Mouse (Mus musculus) ES-Bruce4 (cell line): ENCODE measurements around the gene Pakap. TPM values are rescaled to one million over a fixed set of nuclear protein-coding genes. Genes with fewer than 3 reads are reported as not detected.

Experiments used
- H3K27ac ChIP-seq: 2 replicates; pipeline ENCODE4 v1.5.1; 2012; ENCODE audit warnings: low read length, inconsistent platforms; ENCODE audit not compliant: insufficient read depth
- H3K27me3 ChIP-seq: 2 replicates; pipeline ENCODE4 v1.6.1; 2012; ENCODE audit warnings: mild to moderate bottlenecking, low read length, inconsistent platforms; ENCODE audit not compliant: control insufficient read depth, poor library complexity, insufficient read depth, severe bottlenecking
- H3K36me3 ChIP-seq: 2 replicates; pipeline ENCODE4 v1.6.1; 2012; ENCODE audit warnings: inconsistent platforms, mild to moderate bottlenecking, low read length, moderate library complexity; ENCODE audit not compliant: control insufficient read depth, poor library complexity, insufficient read depth, severe bottlenecking
- H3K4me1 ChIP-seq: one replicate; pipeline ENCODE4 v1.8.1; 2011; ENCODE audit warnings: low read length; ENCODE audit not compliant: control insufficient read depth, insufficient read depth
- H3K4me3 ChIP-seq: 2 replicates; pipeline ENCODE4 v1.5.1; 2011; ENCODE audit warnings: low read depth, mild to moderate bottlenecking, low read length
- H3K9ac ChIP-seq: 2 replicates; pipeline ENCODE4 v1.6.1; 2012; ENCODE audit warnings: low read depth, mild to moderate bottlenecking, inconsistent platforms; ENCODE audit not compliant: poor library complexity, severe bottlenecking
- H3K9me3 ChIP-seq: replicated peaks from 2 replicates; pipeline ENCODE4 v1.6.1; 2012; ENCODE audit warnings: mild to moderate bottlenecking, low read length, inconsistent platforms; ENCODE audit not compliant: control insufficient read depth, poor library complexity, insufficient read depth, severe bottlenecking
- CTCF ChIP-seq: IDR thresholded peaks from one replicate; pipeline ENCODE4 v1.8.1; 2011; ENCODE audit warnings: low read depth, low read length
- EP300 ChIP-seq: IDR thresholded peaks from 2 replicates; pipeline ENCODE4 v1.6.1; 2011; ENCODE audit warnings: low read depth, low read length; ENCODE audit not compliant: insufficient read depth
- POLR2A ChIP-seq: IDR thresholded peaks from one replicate; pipeline ENCODE4 v1.8.1; 2011; ENCODE audit warnings: low read length; ENCODE audit not compliant: insufficient read depth
- polyA plus RNA-seq: library from polyadenylated mRNA; stranded (reverse); fragments of >200 nt; gene quantifications from 2 replicates; pipeline ENCODE4 v1.2.4, GENCODE M21; 2011; ENCODE audit warnings: low read depth; ENCODE audit not compliant: missing spikeins, insufficient read depth, insufficient read length

Pakap gene
- polyA plus RNA-seq, 1 experiment, result 2.4 TPM

DNA sequence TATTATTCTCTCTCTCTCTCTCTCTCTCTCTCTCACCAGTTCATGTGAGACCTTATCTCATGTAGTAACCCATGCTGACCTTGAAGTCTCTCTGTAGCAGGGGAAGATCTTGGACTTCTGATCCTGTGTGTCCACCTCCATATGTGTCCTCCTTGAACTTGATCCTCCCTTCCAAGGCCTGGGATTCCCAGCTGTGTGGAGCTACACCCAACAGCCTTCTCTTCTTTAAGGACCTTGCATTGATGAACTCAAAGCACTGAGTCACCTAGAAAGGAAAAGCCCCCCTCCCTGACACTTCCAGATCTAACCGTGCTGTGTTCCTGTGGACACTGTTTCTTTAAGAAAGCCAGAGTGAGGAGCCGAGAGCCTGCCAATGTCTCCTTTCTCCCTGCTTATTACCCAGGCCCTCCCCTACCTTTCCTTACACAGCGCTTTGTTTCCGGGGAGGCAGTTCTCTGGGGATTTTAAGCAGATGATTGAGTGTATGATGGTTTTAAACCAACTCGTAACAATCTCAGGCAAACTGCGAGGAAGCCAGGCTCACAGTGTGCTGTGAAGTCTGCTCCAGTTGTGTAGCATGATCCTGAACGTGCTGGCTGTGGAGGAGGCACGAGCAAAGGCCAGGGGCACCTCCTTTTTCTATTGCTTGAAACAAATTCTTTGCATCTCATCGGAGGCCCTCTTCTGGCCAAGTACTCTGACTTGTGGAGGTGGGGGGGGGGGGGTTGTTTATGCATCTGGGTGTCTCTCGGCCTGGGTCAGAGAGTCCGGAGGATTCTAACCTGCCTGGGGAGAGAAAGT lies 253.8 kb downstream of the Pakap start:
- no peaks in the 10 kb centered on the region for H3K4me1 ChIP-seq
- H3K4me3 ChIP-seq, result no peak overlapping the region
- H3K9me3 ChIP-seq, result peaks cover 7% of the 10 kb centered on the region; the same call in 1 of the 2 replicates
- no peaks in the 10 kb centered on the region for H3K36me3 ChIP-seq
- H3K9ac ChIP-seq, result no peak overlapping the region
- H3K27ac ChIP-seq, result no peak overlapping the region
- H3K27me3 ChIP-seq, result no peaks in the 10 kb centered on the region
- TF ChIP-seq EP300 (no peak), CTCF (no peak), POLR2A (no peak)

GRCm38 (mm10) chr4:57822641-57823040 lies 254.7 kb downstream of the Pakap start:
- Histone ChIP-seq H3K27ac (no peak overlapping the region), H3K36me3 (no peaks in the 10 kb centered on the region), H3K9ac (no peak overlapping the region), H3K9me3 (no peaks in the 10 kb centered on the region; the same call in 1 of the 2 replicates), H3K4me1 (no peaks in the 10 kb centered on the region), H3K4me3 (no peak overlapping the region), H3K27me3 (no peaks in the 10 kb centered on the region)
- no peak for TF ChIP-seq EP300
- TF ChIP-seq CTCF, result no peak
- no peak for TF ChIP-seq POLR2A

GRCm38 (mm10) chr4:57824626-57825240 lies 256.8 kb downstream of the Pakap start:
- Histone ChIP-seq H3K36me3 (no peaks in the 10 kb centered on the region), H3K27ac (no peak overlapping the region), H3K27me3 (no peaks in the 10 kb centered on the region), H3K4me3 (no peak overlapping the region), H3K9ac (no peak overlapping the region), H3K9me3 (no peaks in the 10 kb centered on the region; the same call in 1 of the 2 replicates), H3K4me1 (peaks cover 2% of the 10 kb centered on the region)
- no peak for TF ChIP-seq POLR2A
- TF ChIP-seq CTCF, result no peak
- TF ChIP-seq EP300, result no peak

DNA sequence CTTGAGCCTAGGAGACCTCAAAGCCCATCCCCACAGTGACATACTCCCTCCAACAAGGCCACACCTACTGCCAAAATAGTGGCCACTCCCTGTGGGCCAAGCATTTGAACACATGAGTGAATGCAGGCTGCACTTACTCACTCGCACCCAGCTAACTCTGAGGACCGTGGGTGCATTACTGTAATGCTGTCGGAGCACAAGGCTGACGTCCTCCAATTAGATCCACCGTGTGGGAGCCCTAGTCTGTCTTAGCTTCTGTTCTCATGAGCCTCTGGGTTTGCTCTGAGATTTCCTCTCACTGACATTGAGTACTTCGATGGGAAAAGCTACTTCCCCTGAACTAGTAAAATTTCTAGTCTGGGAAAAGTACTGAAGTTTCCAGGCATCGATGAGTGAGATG lies 258.3 kb downstream of the Pakap start:
- Histone ChIP-seq H3K9ac (no peak overlapping the region), H3K4me1 (peaks cover 2% of the 10 kb centered on the region), H3K27me3 (no peaks in the 10 kb centered on the region), H3K9me3 (peaks cover 6% of the 10 kb centered on the region; the same call in 1 of the 2 replicates), H3K27ac (no peak overlapping the region), H3K36me3 (no peaks in the 10 kb centered on the region), H3K4me3 (no peak overlapping the region)
- no peak for TF ChIP-seq EP300
- TF ChIP-seq POLR2A, result no peak
- no peak for TF ChIP-seq CTCF

- Histone ChIP-seq H3K27ac (no peak overlapping the region), H3K4me3 (no peak overlapping the region)
These were observed 261.2 kb downstream of the Pakap start for GRCm38 (mm10) chr4:57829131-57829530.

GRCm38 (mm10) chr4:57829740-57830139 lies 261.8 kb downstream of the Pakap start:
- TF ChIP-seq EP300, result no peak
- no peak for TF ChIP-seq POLR2A
- no peak for TF ChIP-seq CTCF
- Histone ChIP-seq H3K27ac (no peak overlapping the region), H3K9me3 (peaks cover 14% of the 10 kb centered on the region), H3K4me1 (peaks cover 2% of the 10 kb centered on the region), H3K36me3 (no peaks in the 10 kb centered on the region), H3K9ac (no peak overlapping the region), H3K27me3 (no peaks in the 10 kb centered on the region), H3K4me3 (no peak overlapping the region)

More at GRCm38 (mm10) chr4:57829131-57829530, 261.2 kb downstream of the Pakap start:
- Histone ChIP-seq H3K27me3 (no peaks in the 10 kb centered on the region), H3K36me3 (no peaks in the 10 kb centered on the region), H3K9ac (no peak overlapping the region), H3K9me3 (peaks cover 14% of the 10 kb centered on the region), H3K4me1 (peaks cover 2% of the 10 kb centered on the region)
- TF ChIP-seq POLR2A (no peak), CTCF (no peak), EP300 (no peak)
